Mouse (Mus musculus) E14TG2a.4 (cell line): Measurements from ENCODE around the gene Rhbdd1.

Experiments used
- H3K27me3 ChIP-seq: 2 replicates; pipeline ENCODE4 v1.6.1; 2014; ENCODE audit warnings: low read length, control low read depth; ENCODE audit not compliant: insufficient read depth
- H3K36me3 ChIP-seq: 2 replicates; pipeline ENCODE4 v1.6.1; 2014; ENCODE audit warnings: low read length, control low read depth; ENCODE audit not compliant: insufficient read depth
- H3K4me1 ChIP-seq: replicated peaks from 2 replicates; pipeline ENCODE4 v1.6.1; 2014; ENCODE audit warnings: low read depth, low read length, control low read depth
- H3K4me3 ChIP-seq: replicated peaks from 2 replicates; pipeline ENCODE4 v1.5.1; 2014; ENCODE audit warnings: mild to moderate bottlenecking, low read length
- H3K9me3 ChIP-seq: 2 replicates; pipeline ENCODE4 v1.6.1; 2014; ENCODE audit warnings: low read length, control low read depth
- CTCF ChIP-seq: conservative IDR thresholded peaks from 2 replicates; pipeline ENCODE4 v1.5.1; 2014; ENCODE audit warnings: low read length
- NANOG ChIP-seq: IDR thresholded peaks from 2 replicates; pipeline ENCODE4 v1.6.1; 2014; ENCODE audit warnings: borderline replicate concordance, low read length, mixed read lengths
- POU5F1 ChIP-seq: IDR thresholded peaks from 2 replicates; pipeline ENCODE4 v1.6.1; 2014; ENCODE audit warnings: low read length, borderline replicate concordance

Rhbdd1 gene

GRCm38 (mm10) chr1:82328033-82328775, 12.0 kb downstream of the Rhbdd1 start:
- Histone ChIP-seq H3K4me1 (peaks cover 8% of the 10 kb centered on the region), H3K4me3 (no peak overlapping the region), H3K9me3 (no peaks in the 10 kb centered on the region), H3K36me3 (no peaks in the 10 kb centered on the region), H3K27me3 (no peaks in the 10 kb centered on the region)
- no peak for TF ChIP-seq CTCF
- TF ChIP-seq NANOG = no peak
- no peak for TF ChIP-seq POU5F1

- H3K9me3 ChIP-seq = no peaks in the 10 kb centered on the region
Observed at GRCm38 (mm10) chr1:82329237-82329953, 13.1 kb downstream of the Rhbdd1 start.

GRCm38 (mm10) chr1:82329954-82330247, 13.6 kb downstream of the Rhbdd1 start:
- H3K9me3 ChIP-seq = no peaks in the 10 kb centered on the region
- TF ChIP-seq POU5F1 (no peak), NANOG (no peak), CTCF (no peak)
- H3K36me3 ChIP-seq = no peaks in the 10 kb centered on the region
- H3K27me3 ChIP-seq = no peaks in the 10 kb centered on the region
- no peak overlapping the region for H3K4me3 ChIP-seq
- no peaks in the 10 kb centered on the region for H3K4me1 ChIP-seq

More at GRCm38 (mm10) chr1:82329237-82329953, 13.1 kb downstream of the Rhbdd1 start:
- Histone ChIP-seq H3K27me3 (no peaks in the 10 kb centered on the region), H3K36me3 (no peaks in the 10 kb centered on the region), H3K4me1 (peaks cover 2% of the 10 kb centered on the region), H3K4me3 (no peak overlapping the region)
- TF ChIP-seq POU5F1 (no peak), CTCF (no peak), NANOG (no peak)

- TF ChIP-seq CTCF (no peak), POU5F1 (no peak), NANOG (no peak)
- H3K36me3 ChIP-seq = no peaks in the 10 kb centered on the region
- no peaks in the 10 kb centered on the region for H3K4me1 ChIP-seq
- H3K27me3 ChIP-seq = no peaks in the 10 kb centered on the region
- no peaks in the 10 kb centered on the region for H3K9me3 ChIP-seq
- no peak overlapping the region for H3K4me3 ChIP-seq
Observed at GRCm38 (mm10) chr1:82334506-82334905, 18.3 kb downstream of the Rhbdd1 start.

- Histone ChIP-seq H3K4me1 (no peaks in the 10 kb centered on the region), H3K36me3 (peaks cover 11% of the 10 kb centered on the region; the same call in 1 of the 2 replicates), H3K9me3 (peaks cover 27% of the 10 kb centered on the region), H3K27me3 (no peaks in the 10 kb centered on the region), H3K4me3 (no peak overlapping the region)
- TF ChIP-seq NANOG (no peak), POU5F1 (no peak), CTCF (no peak)
Observed at GRCm38 (mm10) chr1:82353089-82353488, 36.8 kb downstream of the Rhbdd1 start.

GRCm38 (mm10) chr1:82353755-82354154, 37.5 kb downstream of the Rhbdd1 start:
- TF ChIP-seq NANOG (no peak), CTCF (no peak), POU5F1 (no peak)
- Histone ChIP-seq H3K4me3 (no peak overlapping the region), H3K4me1 (no peaks in the 10 kb centered on the region), H3K9me3 (peaks cover 27% of the 10 kb centered on the region), H3K27me3 (no peaks in the 10 kb centered on the region), H3K36me3 (peaks cover 11% of the 10 kb centered on the region; the same call in 1 of the 2 replicates)

GRCm38 (mm10) chr1:82358871-82359647, 42.8 kb downstream of the Rhbdd1 start:
- Histone ChIP-seq H3K9me3 (no peaks in the 10 kb centered on the region), H3K4me1 (no peaks in the 10 kb centered on the region), H3K27me3 (no peaks in the 10 kb centered on the region), H3K36me3 (no peaks in the 10 kb centered on the region), H3K4me3 (no peak overlapping the region)
- no peak for TF ChIP-seq CTCF
- TF ChIP-seq POU5F1 = no peak
- TF ChIP-seq NANOG = no peak

GRCm38 (mm10) chr1:82359648-82360026, 43.4 kb downstream of the Rhbdd1 start:
- no peaks in the 10 kb centered on the region for H3K4me1 ChIP-seq
- no peaks in the 10 kb centered on the region for H3K9me3 ChIP-seq
- no peak overlapping the region for H3K4me3 ChIP-seq
- H3K27me3 ChIP-seq = no peaks in the 10 kb centered on the region
- no peaks in the 10 kb centered on the region for H3K36me3 ChIP-seq
- TF ChIP-seq CTCF (no peak), POU5F1 (no peak), NANOG (no peak)
